In the genomic region with DNA sequence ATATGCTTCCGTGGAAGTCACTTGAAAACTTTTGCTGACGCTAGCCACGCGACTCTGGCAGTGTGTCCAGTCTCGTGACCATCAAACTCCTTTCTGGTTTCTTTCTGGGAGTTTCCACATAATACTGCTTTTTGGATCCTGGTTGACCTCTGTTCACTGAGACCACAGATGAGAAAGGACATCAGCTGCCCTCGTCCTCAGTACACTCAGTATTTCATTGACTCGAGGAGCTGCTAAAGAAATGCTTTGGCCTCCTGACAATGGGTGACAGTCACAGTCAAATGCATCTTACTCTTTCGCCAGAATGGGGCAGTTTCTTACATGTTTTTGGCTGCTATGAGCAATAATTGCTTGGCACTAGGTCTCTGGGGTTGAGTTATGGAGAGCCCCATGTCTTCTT, we compare ENCODE assay signal across 28 mouse cellular contexts. TPM values are rescaled to one million over a fixed set of nuclear protein-coding genes. Genes with fewer than 3 reads are reported as not detected.
DNase-seq lines count a peak whose midpoint lies in the region; ATAC-seq lines count a peak whose summit lies in the region.
"Had no signal": no experiment of that assay in that cellular context is flagged by ENCODE, and none has a peak within 500 bp of the region (broad histone marks: within the 10 kb centered on the region; RNA-seq: fewer than 3 reads in every experiment).

No protein-coding gene starts in this region.

- peak; percentile 12; the same call in 1 of the 2 replicates for ATAC-seq in lung, embryonic 16.5 days (ENCODE audit: low read depth)
- no peak for ATAC-seq in midbrain, embryonic 11.5 days (ENCODE audit: low FRiP score)
- no peak for ATAC-seq in midbrain, embryonic 14.5 days (ENCODE audit: low FRiP score, low TSS enrichment)
- ATAC-seq: activated CD4-positive, CD25-positive, alpha-beta regulatory T cell, adult 4 months; CD4-positive, CD25-positive, alpha-beta regulatory T cell, adult 4 months; forebrain, embryonic 14.5 days; forebrain, embryonic 16.5 days; Patski had no signal

- DNase-seq in lung, postnatal 36 days: no peak
- peak; percentile 28 for DNase-seq in midbrain, embryonic 11.5 days (ENCODE audit: low spot score, missing footprints)
- no peak for DNase-seq in midbrain, embryonic 14.5 days
- no peak for DNase-seq in ovary, postnatal 14 days (ENCODE audit: low spot score)
- DNase-seq: adrenal gland, adult 2 months; adrenal gland, postnatal 10 days; adrenal gland, postnatal 25 days; B cell, adult 2 months; cerebellum, adult 11 months; cerebellum, adult 18-20 months; cerebellum, adult 8-10 months; cerebellum, adult 9-11 months; cerebellum, postnatal 14 days; cerebellum, postnatal 36 days; embryo, embryonic 11 days had no signal

- no peaks in the 10 kb centered on the region for H3K4me1 ChIP-seq in lung, embryonic 16.5 days (replicated peaks; ENCODE audit: control insufficient read depth, insufficient read depth, low read length)
- no peaks in the 10 kb centered on the region for H3K4me1 ChIP-seq in midbrain, embryonic 11.5 days (ENCODE audit: control insufficient read depth, insufficient read depth, low read length)
- no peaks in the 10 kb centered on the region for H3K4me1 ChIP-seq in midbrain, embryonic 14.5 days (ENCODE audit: control insufficient read depth, insufficient read depth, low read length)
- H3K4me1 ChIP-seq: embryonic facial prominence, embryonic 15.5 days; forebrain, embryonic 10.5 days; forebrain, embryonic 12.5 days had no signal

- H3K27me3 ChIP-seq in lung, embryonic 16.5 days (ENCODE audit: control insufficient read depth, insufficient read depth, low read depth, low read length): no peaks in the 10 kb centered on the region
- H3K27me3 ChIP-seq in midbrain, embryonic 11.5 days (ENCODE audit: control insufficient read depth, insufficient read depth, low read length): no peaks in the 10 kb centered on the region
- H3K27me3 ChIP-seq in midbrain, embryonic 14.5 days (ENCODE audit: control insufficient read depth, insufficient read depth, low read length): no peaks in the 10 kb centered on the region
- H3K27me3 ChIP-seq: embryonic facial prominence, embryonic 13.5 days; embryonic facial prominence, embryonic 15.5 days; forebrain, embryonic 12.5 days; Patski had no signal

- H3K36me3 ChIP-seq in lung, embryonic 16.5 days (ENCODE audit: control insufficient read depth, insufficient read depth, low read length): no peaks in the 10 kb centered on the region
- no peaks in the 10 kb centered on the region for H3K36me3 ChIP-seq in midbrain, embryonic 11.5 days (ENCODE audit: control insufficient read depth, insufficient read depth, low read length)
- H3K36me3 ChIP-seq in midbrain, embryonic 14.5 days (ENCODE audit: control insufficient read depth, insufficient read depth, low read length): no peaks in the 10 kb centered on the region
- H3K36me3 ChIP-seq: embryonic facial prominence, embryonic 13.5 days; embryonic facial prominence, embryonic 15.5 days; forebrain, embryonic 10.5 days; forebrain, embryonic 12.5 days; G1E had no signal

- WGBS in lung, embryonic 16.5 days: 67% methylated on average over 8 of the region's 8 CpGs
- 79% methylated on average over 8 of the region's 8 CpGs for WGBS in midbrain, embryonic 11.5 days
- 83% methylated on average over 8 of the region's 8 CpGs for WGBS in midbrain, embryonic 14.5 days

- no peak overlapping the region for H3K27ac ChIP-seq in lung, embryonic 16.5 days (ENCODE audit: low read length)
- no peak overlapping the region for H3K27ac ChIP-seq in midbrain, embryonic 11.5 days (ENCODE audit: low read depth, low read length)
- no peak overlapping the region for H3K27ac ChIP-seq in midbrain, embryonic 14.5 days (replicated peaks; ENCODE audit: low read depth, low read length)
- H3K27ac ChIP-seq: embryonic facial prominence, embryonic 13.5 days; embryonic facial prominence, embryonic 15.5 days; forebrain, embryonic 10.5 days; forebrain, embryonic 12.5 days had no signal

- H3K9ac ChIP-seq in lung, embryonic 16.5 days (ENCODE audit: low read length): no peak overlapping the region
- no peak overlapping the region for H3K9ac ChIP-seq in midbrain, embryonic 11.5 days (ENCODE audit: low read length)
- H3K9ac ChIP-seq in midbrain, embryonic 14.5 days (replicated peaks; ENCODE audit: low read length): no peak overlapping the region
- H3K9ac ChIP-seq: embryonic facial prominence, embryonic 13.5 days; embryonic facial prominence, embryonic 15.5 days; forebrain, embryonic 12.5 days had no signal

- 0 out of 2 replicates have a peak, but pooled peaks cover 3% of the 10 kb centered on the region for H3K9me3 ChIP-seq in lung, embryonic 16.5 days (ENCODE audit: control insufficient read depth, low read length)
- H3K9me3 ChIP-seq in midbrain, embryonic 11.5 days (ENCODE audit: control insufficient read depth, low read length): no peaks in the 10 kb centered on the region
- H3K9me3 ChIP-seq in midbrain, embryonic 14.5 days (ENCODE audit: control insufficient read depth, low read length): peaks cover 4% of the 10 kb centered on the region; the same call in 1 of the 2 replicates
- H3K9me3 ChIP-seq: embryonic facial prominence, embryonic 13.5 days; embryonic facial prominence, embryonic 15.5 days had no signal

- H3K4me2 ChIP-seq in lung, embryonic 16.5 days (ENCODE audit: low read depth, low read length): no peak overlapping the region
- no peak overlapping the region for H3K4me2 ChIP-seq in midbrain, embryonic 11.5 days
- no peak overlapping the region for H3K4me2 ChIP-seq in midbrain, embryonic 14.5 days (ENCODE audit: low read length)
- H3K4me2 ChIP-seq: embryonic facial prominence, embryonic 13.5 days; embryonic facial prominence, embryonic 15.5 days; forebrain, embryonic 12.5 days had no signal

- no peak overlapping the region for H3K4me3 ChIP-seq in lung, embryonic 16.5 days (ENCODE audit: low read length)
- no peak overlapping the region for H3K4me3 ChIP-seq in midbrain, embryonic 11.5 days (ENCODE audit: low read depth, low read length)
- no peak overlapping the region for H3K4me3 ChIP-seq in midbrain, embryonic 14.5 days (replicated peaks; ENCODE audit: low read depth, low read length)
- H3K4me3 ChIP-seq: embryonic facial prominence, embryonic 13.5 days; embryonic facial prominence, embryonic 15.5 days; erythroblast, embryonic 14.5 days; forebrain, embryonic 10.5 days; forebrain, embryonic 12.5 days had no signal

RNA-seq across cellular contexts. Expression of a gene that starts 17.8 kb away (rescaled TPM):
- polyA plus RNA-seq in lung, embryonic 16.5 days (2015; fragmentation: Nextera tagmentation; extraction: Ambion mirVana): not detected in 2 replicates
- polyA plus RNA-seq in midbrain, embryonic 11.5 days (2014; fragmentation: Nextera tagmentation; extraction: Ambion mirVana): not detected in 2 replicates
- polyA plus RNA-seq in midbrain, embryonic 14.5 days (2014; fragmentation: Nextera tagmentation; extraction: Ambion mirVana): not detected in 2 replicates
- polyA plus RNA-seq: adrenal gland, adult 2 months; embryonic facial prominence, embryonic 11.5 days; embryonic facial prominence, embryonic 15.5 days; erythroblast, embryonic 14.5 days; forebrain, embryonic 10.5 days; forebrain, embryonic 12.5 days; forebrain, embryonic 14.5 days; forebrain, embryonic 16.5 days; Patski had no signal

RNA-seq across cellular contexts. Expression of a gene that starts 27.4 kb away (rescaled TPM):
- polyA plus RNA-seq in lung, embryonic 16.5 days (2015; fragmentation: Nextera tagmentation; extraction: Ambion mirVana): 1.8 and 4.6 TPM in 2 replicates
- 0.18 TPM in 1 of 2 replicates, not detected in the other for polyA plus RNA-seq in midbrain, embryonic 11.5 days (2014; fragmentation: Nextera tagmentation; extraction: Ambion mirVana)
- polyA plus RNA-seq in midbrain, embryonic 14.5 days (2014; fragmentation: Nextera tagmentation; extraction: Ambion mirVana): 0.08 TPM in 1 of 2 replicates, not detected in the other
- polyA plus RNA-seq: erythroblast, embryonic 14.5 days; forebrain, embryonic 16.5 days; G1E had no signal
